Mouse (Mus musculus) lung, postnatal 0 days (tissue): ENCODE measurements around the gene Krt7. TPM values are rescaled to one million over a fixed set of nuclear protein-coding genes. Genes with fewer than 3 reads are reported as not detected.
A peak's percentile ranks its signal among the peaks of the same experiment; 100 is the strongest.

Source experiments
- ATAC-seq: fragments of 200-750 bp; cut with Nextera tagmentation; 2 replicates; pipeline ENCODE4 v1.8.0; 2017; ENCODE audit warnings: moderate library complexity
- DNase-seq: peaks from one replicate; pipeline ENCODE4 v3.0.0-alpha.2; 2016; ENCODE audit warnings: low spot score
- H3K27ac ChIP-seq: fragments of 300-500 bp; sonication (generic); 2 replicates; pipeline ENCODE4 v1.5.1; 2014; ENCODE audit warnings: antibody characterized with exemption, mild to moderate bottlenecking, low read length, mixed read lengths
- H3K27me3 ChIP-seq: fragments of 300-500 bp; sonication (generic); replicated peaks from 2 replicates; pipeline ENCODE4 v1.6.1; 2014; ENCODE audit warnings: low read length, mixed read lengths; ENCODE audit not compliant: insufficient read depth
- H3K36me3 ChIP-seq: fragments of 300-500 bp; sonication (generic); 2 replicates; pipeline ENCODE4 v1.6.1; 2014; ENCODE audit warnings: low read length, mixed read lengths; ENCODE audit not compliant: insufficient read depth
- H3K4me1 ChIP-seq: fragments of 300-500 bp; sonication (generic); 2 replicates; pipeline ENCODE4 v1.6.1; 2014; ENCODE audit warnings: antibody characterized with exemption, low read depth, low read length, mixed read lengths; ENCODE audit not compliant: insufficient read depth
- H3K4me2 ChIP-seq: fragments of 300-500 bp; sonication (generic); replicated peaks from 2 replicates; pipeline ENCODE4 v1.6.1; 2014; ENCODE audit warnings: low read depth, mild to moderate bottlenecking, low read length, moderate library complexity, mixed read lengths
- H3K4me3 ChIP-seq: fragments of 300-500 bp; sonication (generic); 2 replicates; pipeline ENCODE4 v1.5.1; 2014; ENCODE audit warnings: low read depth, low read length
- H3K9ac ChIP-seq: fragments of 300-500 bp; sonication (generic); replicated peaks from 2 replicates; pipeline ENCODE4 v1.6.1; 2014; ENCODE audit warnings: low read depth, mild to moderate bottlenecking
- H3K9me3 ChIP-seq: fragments of 300-500 bp; sonication (generic); 2 replicates; pipeline ENCODE4 v1.6.1; 2016; ENCODE audit warnings: low read length, mixed read lengths
- CTCF ChIP-seq: IDR thresholded peaks from 2 replicates; pipeline ENCODE4 v1.5.1; 2016; ENCODE audit warnings: antibody characterized with exemption, mild to moderate bottlenecking
- EP300 ChIP-seq: IDR thresholded peaks from 2 replicates; pipeline ENCODE4 v1.6.1; 2016; ENCODE audit warnings: antibody characterized with exemption, mild to moderate bottlenecking, control low read depth
- WGBS: fragments of 180-500 bp; shearing (Covaris S2); extraction: QIAGEN DNeasy Blood & Tissue Kit; methylation state at CpG from one replicate; pipeline ENCODE4 v1.1.7; 2014; 5-methylcytosine and 5-hydroxymethylcytosine counted together
- polyA plus RNA-seq: library from polyadenylated mRNA; unstranded; fragments of >200 nt; fragmentation: Nextera tagmentation; extraction: Ambion mirVana; gene quantifications from 2 replicates; pipeline ENCODE4 v1.2.1, GENCODE M21; 2015

Gene Krt7
- polyA plus RNA-seq, 1 experiment from 2014 or later = 430 TPM

DNA sequence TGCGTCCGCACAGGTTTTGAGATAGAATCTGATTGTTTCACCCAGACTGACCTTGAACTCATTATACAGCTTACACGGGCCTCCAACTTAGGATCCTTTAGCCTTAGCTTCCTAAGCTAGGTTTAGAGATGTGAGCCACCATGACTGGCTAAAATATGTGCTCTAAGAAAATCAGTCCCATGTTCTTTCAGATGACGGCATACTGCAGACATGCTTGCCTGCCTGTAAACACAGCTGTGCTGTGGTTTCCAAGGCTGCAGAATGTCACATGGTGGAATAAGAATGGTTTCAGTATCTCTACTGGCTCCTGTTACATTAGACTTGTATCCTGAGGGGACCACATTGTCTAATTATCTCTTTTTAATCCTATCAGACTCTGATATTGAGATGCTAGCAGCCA is 8.1 kb downstream of the Krt7 start:
- H3K4me2 ChIP-seq = no peak overlapping the region
- H3K9me3 ChIP-seq = no peaks in the 10 kb centered on the region
- 73% methylated on average over 4 of the region's 4 CpGs for WGBS
- H3K27ac ChIP-seq = no peak overlapping the region
- no peaks in the 10 kb centered on the region; the same call in 1 of the 2 replicates for H3K4me1 ChIP-seq
- H3K36me3 ChIP-seq = no peaks in the 10 kb centered on the region
- DNase-seq = no peak
- no peaks in the 10 kb centered on the region for H3K27me3 ChIP-seq
- no peak for ATAC-seq
- H3K4me3 ChIP-seq = no peak overlapping the region
- TF ChIP-seq CTCF (no peak), EP300 (no peak)
- no peak overlapping the region for H3K9ac ChIP-seq

DNA sequence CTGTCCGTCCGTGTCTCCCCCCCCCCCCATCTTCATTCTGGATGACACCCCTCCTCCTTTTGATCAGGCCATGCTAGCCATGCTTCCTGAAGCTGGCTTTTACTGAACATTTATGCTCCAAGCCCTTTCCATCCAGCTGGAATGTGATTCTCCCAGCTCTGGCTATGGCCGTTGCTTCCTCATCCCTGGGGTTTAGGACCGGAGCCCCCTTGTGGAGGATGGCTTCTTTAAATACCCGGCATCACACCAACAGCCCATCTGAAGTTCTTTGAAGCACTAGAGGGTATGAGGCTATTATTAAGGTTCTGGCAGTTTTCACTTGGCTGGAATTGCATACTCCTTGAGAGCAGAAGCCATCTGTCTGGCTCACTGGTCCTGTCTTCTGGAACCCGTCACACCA is 10.1 kb downstream of the Krt7 start:
- no peak overlapping the region for H3K9ac ChIP-seq
- TF ChIP-seq EP300 (no peak), CTCF (peak; percentile 62)
- H3K36me3 ChIP-seq = no peaks in the 10 kb centered on the region
- peak; percentile 50 for DNase-seq
- no peak overlapping the region for H3K4me3 ChIP-seq
- no peaks in the 10 kb centered on the region for H3K27me3 ChIP-seq
- no peak overlapping the region for H3K4me2 ChIP-seq
- ATAC-seq = no peak
- no peaks in the 10 kb centered on the region for H3K9me3 ChIP-seq
- no peaks in the 10 kb centered on the region; the same call in 1 of the 2 replicates for H3K4me1 ChIP-seq
- no peak overlapping the region for H3K27ac ChIP-seq
- 54% methylated on average over 6 of the region's 6 CpGs for WGBS

DNA sequence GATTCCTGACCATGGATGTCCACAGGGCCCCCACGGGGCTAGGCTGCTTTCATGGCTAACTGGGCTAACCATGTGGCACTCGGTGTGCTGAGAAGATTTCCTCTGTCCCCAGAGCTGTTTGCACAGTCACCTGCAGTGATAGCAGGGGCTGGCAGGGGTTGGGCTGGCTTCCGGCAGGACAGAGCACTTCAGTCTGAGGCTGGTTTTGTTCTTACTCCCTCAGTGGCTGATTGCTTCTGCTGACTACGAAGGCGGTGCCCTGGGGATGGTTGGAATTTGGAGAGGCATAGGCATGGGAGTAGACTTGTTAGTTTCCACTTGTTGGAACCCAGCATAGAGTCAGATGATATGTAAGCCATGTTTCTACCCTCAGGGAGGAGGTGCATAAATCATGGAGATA is 14.1 kb downstream of the Krt7 start:
- Histone ChIP-seq H3K9me3 (no peaks in the 10 kb centered on the region), H3K36me3 (peaks cover 9% of the 10 kb centered on the region), H3K27me3 (no peaks in the 10 kb centered on the region), H3K9ac (no peak overlapping the region), H3K4me1 (no peaks in the 10 kb centered on the region), H3K4me2 (no peak overlapping the region), H3K4me3 (no peak overlapping the region), H3K27ac (peak overlapping the region; percentile 1; the same call in 1 of the 2 replicates)
- ATAC-seq (peak; percentile 68), DNase-seq (peak; percentile 57)
- 17% methylated on average over 5 of the region's 5 CpGs for WGBS
- TF ChIP-seq EP300 (no peak), CTCF (no peak)

DNA sequence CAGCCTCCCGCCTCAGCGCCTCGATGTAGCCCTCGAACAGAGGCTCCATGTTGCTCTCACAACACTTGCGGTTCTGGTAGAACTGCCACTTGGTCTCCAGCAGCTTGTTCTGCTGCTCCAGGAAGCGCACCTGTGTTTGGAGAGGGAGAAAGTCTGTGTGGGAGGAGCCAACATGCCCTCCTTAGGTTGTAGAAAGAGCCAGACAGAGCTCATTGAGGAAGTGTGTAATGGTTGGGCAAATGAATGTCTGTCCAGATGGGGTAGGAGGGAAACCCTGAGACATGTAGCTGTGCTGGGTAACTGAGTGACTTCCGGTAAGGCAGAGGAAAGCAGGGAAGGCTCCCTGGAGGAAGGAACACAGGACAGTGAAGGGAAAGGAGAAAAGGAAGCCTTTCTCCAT is 25.8 kb downstream of the Krt7 start:
- no peak overlapping the region for H3K27ac ChIP-seq
- no peak overlapping the region for H3K9ac ChIP-seq
- peak; percentile 57 for DNase-seq
- TF ChIP-seq EP300 (no peak), CTCF (no peak)
- no peak overlapping the region for H3K4me3 ChIP-seq
- ATAC-seq = peak; percentile 37
- no peaks in the 10 kb centered on the region for H3K9me3 ChIP-seq
- H3K4me1 ChIP-seq = no peaks in the 10 kb centered on the region
- 0 out of 2 replicates have a peak, but pooled peaks cover 10% of the 10 kb centered on the region for H3K27me3 ChIP-seq
- 53% methylated on average over 7 of the region's 7 CpGs for WGBS
- H3K36me3 ChIP-seq = no peaks in the 10 kb centered on the region
- no peak overlapping the region for H3K4me2 ChIP-seq

DNA sequence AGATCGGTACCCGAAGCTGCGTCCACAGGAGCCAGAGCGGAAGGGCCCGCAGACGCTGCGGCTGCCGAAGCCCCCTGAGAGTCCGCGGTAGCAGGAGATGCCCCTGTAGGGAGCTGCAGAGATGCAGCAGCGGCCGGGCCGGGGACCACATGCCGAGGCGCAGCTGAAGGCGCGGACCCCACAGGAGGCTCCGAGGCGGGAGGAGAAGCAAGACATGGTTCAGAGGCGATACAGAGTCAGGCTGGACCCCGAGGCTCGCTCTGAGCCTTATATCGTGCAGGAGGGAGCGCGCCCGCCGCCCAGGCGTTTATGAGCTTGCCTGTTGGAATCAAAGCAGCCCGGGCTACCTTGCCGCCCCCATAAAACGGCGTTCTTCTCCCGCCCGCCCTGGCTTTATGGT is 27.7 kb downstream of the Krt7 start, which contains the start of gene Krt87:
Gene Krt87 (minus strand): TSS at position 250 of the 400 bp plus-strand sequence.
- TF ChIP-seq EP300 = no peak
- TF ChIP-seq CTCF = no peak
- WGBS = 5% methylated on average over 34 of the region's 34 CpGs
- H3K9ac ChIP-seq = no peak within 1 kb of the TSS
- H3K36me3 ChIP-seq = no peaks in the 10 kb centered on the region
- H3K4me1 ChIP-seq = no peaks in the 10 kb centered on the region
- no peak within 1 kb of the TSS for H3K4me2 ChIP-seq
- 0 out of 2 replicates have a peak, but pooled peaks cover 10% of the 10 kb centered on the region for H3K27me3 ChIP-seq
- no peaks in the 10 kb centered on the region for H3K9me3 ChIP-seq
- ATAC-seq = no peak
- peak within 1 kb of the TSS; percentile 1; the same call in 1 of the 2 replicates for H3K4me3 ChIP-seq
- DNase-seq = no peak
- H3K27ac ChIP-seq = no peak within 1 kb of the TSS

DNA sequence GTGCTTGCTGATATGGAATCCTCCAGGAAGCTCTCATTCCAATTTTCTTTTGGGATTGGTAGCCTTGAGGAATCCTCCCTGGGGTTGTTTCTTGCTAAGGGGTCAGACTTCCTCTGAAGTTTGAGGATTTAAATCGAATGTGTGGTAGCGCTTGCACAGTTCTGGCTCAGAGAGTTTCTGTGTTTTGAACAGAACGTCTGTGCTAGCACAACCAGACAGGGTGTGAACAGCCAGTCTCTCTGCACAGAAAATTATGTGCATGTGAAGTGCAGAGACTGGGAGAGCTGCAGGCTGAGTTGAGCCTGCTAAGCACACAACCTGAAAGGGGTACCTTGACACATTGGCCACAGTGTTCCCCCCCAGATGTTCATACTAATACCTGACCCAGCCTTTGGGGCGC is 30.0 kb downstream of the Krt7 start:
- ATAC-seq (no peak), DNase-seq (no peak)
- Histone ChIP-seq H3K9ac (no peak overlapping the region), H3K4me1 (no peaks in the 10 kb centered on the region), H3K4me2 (no peak overlapping the region), H3K4me3 (no peak overlapping the region), H3K27ac (no peak overlapping the region), H3K9me3 (no peaks in the 10 kb centered on the region), H3K27me3 (0 out of 2 replicates have a peak, but pooled peaks cover 10% of the 10 kb centered on the region), H3K36me3 (no peaks in the 10 kb centered on the region)
- 73% methylated on average over 4 of the region's 4 CpGs for WGBS
- no peak for TF ChIP-seq CTCF
- TF ChIP-seq EP300 = no peak

DNA sequence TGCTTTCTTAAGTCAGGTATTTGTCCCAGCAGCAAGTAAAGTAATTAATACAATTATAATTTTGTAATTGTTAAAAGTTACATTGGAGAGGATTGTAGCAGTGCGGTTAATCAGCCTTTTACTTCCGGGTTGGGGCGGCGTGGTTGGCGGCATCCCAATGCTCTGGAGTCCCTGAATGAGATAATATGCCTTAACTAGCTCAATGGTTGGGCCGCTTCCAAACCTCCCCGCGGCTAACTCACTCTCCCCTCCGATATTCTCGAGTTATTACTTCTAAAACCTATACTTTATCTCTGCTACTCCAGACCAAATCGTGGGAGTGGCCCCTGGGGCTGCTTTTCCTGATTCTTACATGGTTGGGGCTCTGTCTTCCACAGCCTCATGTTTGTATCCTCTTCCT is 35.7 kb downstream of the Krt7 start:
- H3K9ac ChIP-seq = no peak overlapping the region
- no peaks in the 10 kb centered on the region for H3K4me1 ChIP-seq
- no peak overlapping the region for H3K4me2 ChIP-seq
- H3K27me3 ChIP-seq = no peaks in the 10 kb centered on the region
- ATAC-seq = no peak
- DNase-seq = no peak
- H3K27ac ChIP-seq = no peak overlapping the region
- no peaks in the 10 kb centered on the region for H3K9me3 ChIP-seq
- no peaks in the 10 kb centered on the region for H3K36me3 ChIP-seq
- TF ChIP-seq EP300 (no peak), CTCF (no peak)
- no peak overlapping the region for H3K4me3 ChIP-seq
- WGBS = 63% methylated on average over 11 of the region's 11 CpGs
